Mouse (Mus musculus) G1E (cell line): ENCODE measurements at regions not wholly inside any gene's neighbourhood (a gene's known extent, or its start where the extent isn't known, plus 50 kb on each side); places are given as distances from the start of the nearest gene placed in this dataset.

ENCODE experiments used
- CTCF ChIP-seq: IDR thresholded peaks from 2 replicates; pipeline ENCODE4 v1.5.1; 2012; ENCODE audit warnings: low read depth, low read length, inconsistent platforms, mixed read lengths
- GATA1 ChIP-seq: IDR thresholded peaks from 2 replicates; pipeline ENCODE4 v1.6.1; 2012; ENCODE audit warnings: borderline replicate concordance, low read length, inconsistent platforms, mixed read lengths
- POLR2AphosphoS5 ChIP-seq: IDR thresholded peaks from 2 replicates; pipeline ENCODE4 v1.6.1; 2012; ENCODE audit warnings: low read depth, low read length, inconsistent platforms; ENCODE audit not compliant: insufficient replicate concordance
- TAL1 ChIP-seq: conservative IDR thresholded peaks from 2 replicates; pipeline ENCODE4 v1.6.1; 2012; ENCODE audit warnings: low read depth, low read length, inconsistent platforms, mixed read lengths

GRCm38 (mm10) chr15:62693671-62694070 lies 1151.3 kb downstream of the Gsdmc2 start:
- TF ChIP-seq CTCF (no peak), GATA1 (no peak), POLR2AphosphoS5 (no peak), TAL1 (no peak)
